Mouse (Mus musculus) brain, embryonic 18.5 days (tissue): ENCODE results near the gene F11r.

Source experiments
- DNase-seq: peaks from one replicate; pipeline ENCODE4 v3.0.0-alpha.2; 2012; ENCODE audit warnings: low read depth, low spot score

F11r gene

DNA sequence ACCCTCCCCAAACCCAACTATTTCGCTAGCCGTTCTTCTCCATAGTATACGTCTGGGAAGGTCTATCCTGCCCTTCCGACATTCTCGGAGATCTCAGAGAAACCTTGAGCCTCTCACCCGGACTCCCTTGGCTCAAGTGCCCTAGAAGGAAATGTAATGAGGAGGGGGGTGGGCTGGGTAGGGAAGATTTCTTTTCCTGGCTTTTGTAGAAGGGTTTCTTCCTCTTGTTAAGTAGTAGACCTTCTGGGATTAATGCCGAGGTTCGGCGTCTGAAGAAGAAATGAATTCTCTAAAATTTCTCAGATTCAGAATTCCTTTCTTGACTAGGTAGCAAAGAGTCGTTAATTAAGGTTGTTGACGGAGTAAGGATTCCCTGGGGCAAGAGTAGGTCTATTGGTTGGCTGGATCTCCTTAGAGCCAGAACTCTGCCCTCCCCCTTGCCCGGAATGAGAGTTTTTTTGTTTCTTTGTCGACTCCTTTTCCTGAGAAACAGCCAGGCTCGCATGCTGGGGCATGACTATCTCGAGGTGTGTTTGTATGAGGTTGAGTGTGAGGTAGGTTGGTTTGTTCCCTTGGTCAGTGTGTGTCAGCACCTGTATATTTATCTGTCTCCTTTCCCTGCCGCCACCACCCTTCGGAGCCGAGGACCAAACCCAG lies 807 bp downstream of the F11r start:
- DNase-seq = no peak

DNA sequence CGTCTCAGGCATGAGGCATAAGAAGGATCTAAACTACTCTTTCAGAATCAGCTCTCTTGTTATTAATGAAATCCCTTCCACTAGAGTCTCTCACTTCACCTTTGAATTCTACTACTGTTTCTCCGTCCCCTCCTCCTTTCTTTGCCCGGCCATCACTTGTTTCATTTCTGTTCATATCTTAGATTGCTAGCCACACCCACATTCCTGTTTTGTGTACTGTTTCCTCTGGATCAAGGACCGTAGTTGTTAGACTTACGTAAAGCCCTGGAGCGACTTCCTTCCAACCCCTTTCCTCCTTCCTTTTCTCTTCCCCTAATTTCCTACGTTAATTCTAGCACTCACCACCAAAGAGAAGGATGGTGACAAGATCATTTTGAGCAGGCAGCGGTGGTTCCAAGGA lies 1.7 kb downstream of the F11r start:
- no peak for DNase-seq

DNA sequence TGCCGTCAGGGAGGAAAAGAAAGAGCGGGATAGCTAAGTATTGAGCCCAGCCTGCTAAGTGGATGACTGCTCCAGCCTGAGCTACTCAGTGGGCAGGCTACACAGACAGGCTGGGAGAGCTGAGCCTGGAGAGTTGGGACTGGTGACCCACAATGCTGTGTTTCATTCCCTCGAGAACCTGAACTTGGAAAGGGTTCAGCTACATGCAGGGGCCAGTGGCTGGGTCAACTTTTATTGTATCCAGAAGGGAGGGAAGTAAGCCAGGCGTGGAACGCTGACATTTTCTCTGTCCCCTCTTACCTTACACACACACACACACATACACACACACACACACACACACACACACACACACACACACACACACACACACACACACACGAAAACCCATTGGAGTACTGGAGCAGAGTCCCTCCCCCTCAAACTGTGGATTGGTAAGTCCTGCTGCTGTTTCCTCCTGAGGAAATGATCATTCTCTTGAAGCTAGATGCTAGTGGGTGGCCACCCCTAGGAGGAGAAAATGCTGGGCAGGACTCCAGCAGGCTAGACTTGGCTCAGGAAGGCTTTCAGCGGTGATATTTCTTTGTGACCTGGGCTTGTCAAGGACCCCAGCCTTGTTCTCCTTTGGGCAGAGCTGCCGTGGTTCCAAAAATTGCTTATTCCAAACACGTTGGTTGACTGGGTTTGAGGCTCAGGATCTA lies 2.8 kb downstream of the F11r start:
- no peak for DNase-seq

DNA sequence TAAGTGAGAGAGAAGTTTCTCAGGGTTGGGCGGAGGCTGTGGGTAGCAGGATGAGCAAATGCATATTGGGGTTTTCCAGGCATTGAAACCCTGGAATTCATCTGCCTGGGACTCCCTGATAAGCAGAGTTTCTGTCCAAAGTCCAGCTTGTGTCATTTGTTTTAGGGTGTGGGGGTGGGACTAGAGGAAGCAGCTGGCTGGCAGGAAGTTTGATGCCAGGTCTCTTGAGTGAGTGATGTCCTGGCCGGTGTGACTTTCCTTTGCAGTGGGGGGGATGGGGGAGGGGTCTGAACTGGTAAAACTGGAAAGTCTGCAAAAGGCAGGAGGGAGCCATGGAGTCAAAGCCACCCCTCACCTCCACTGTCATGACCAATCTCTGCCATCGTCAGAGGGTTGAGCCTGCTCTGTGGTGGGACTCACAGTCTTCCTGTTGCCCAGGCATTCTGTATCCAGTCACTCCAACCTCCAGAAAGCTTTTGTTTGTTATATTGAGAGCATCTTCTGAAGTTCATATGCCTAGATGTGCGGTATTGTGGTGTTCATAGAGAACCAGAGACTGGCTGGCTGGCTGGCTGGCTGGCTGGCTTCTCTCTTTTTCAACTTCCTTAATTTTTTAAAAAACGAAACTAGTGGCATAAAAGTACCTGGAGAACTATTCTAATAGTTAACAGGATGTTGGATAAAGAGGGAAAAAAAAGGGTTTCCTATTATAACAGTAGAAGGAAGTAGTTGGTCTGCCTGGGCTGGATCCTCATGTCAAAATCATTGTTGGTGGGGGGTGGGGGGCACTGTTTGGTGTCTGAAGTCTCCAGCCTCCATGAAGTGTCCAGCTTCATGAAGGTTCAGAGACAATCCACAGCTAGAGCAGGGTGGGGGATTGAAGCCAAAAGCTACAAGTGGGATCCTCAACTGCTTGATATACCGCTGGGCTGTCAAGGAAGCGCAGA lies 4.4 kb downstream of the F11r start:
- no peak for DNase-seq

DNA sequence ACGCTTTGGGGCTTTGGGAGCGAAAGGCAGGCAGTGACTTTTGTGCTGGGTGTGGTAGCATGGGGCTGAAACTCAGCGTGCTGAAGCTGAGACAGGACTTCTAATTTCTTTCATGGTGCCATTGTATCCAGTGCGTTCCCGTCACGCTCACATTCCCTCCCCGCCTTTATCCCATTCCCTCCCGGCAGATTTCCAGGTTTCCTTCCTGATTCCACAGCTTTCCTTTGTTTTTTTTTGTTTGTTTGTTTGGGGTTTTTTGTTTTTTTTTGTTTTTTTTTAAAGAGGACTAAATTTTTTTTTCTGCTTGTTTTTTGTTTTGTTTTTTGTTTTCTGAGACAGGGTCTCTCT lies 5.1 kb downstream of the F11r start:
- DNase-seq = no peak

DNA sequence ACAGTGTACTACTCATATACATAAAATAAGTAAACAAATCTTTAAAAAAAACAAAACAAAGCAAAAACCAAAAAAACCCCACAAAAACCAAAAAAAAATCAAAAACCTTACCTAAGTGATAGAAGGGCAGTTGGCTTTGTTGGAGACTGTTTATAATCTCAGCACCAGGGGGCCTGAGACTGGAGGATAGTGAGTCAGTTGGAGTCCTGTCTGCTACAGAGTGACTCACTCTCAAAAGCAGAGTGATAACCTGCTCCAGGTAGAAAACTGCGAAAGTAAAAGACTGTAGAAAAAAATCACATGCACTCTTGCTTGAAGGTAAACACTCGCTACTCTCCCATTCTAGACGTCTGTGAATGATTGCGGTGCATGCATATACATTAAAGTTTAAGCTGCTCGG lies 7.7 kb downstream of the F11r start:
- DNase-seq = no peak

DNA sequence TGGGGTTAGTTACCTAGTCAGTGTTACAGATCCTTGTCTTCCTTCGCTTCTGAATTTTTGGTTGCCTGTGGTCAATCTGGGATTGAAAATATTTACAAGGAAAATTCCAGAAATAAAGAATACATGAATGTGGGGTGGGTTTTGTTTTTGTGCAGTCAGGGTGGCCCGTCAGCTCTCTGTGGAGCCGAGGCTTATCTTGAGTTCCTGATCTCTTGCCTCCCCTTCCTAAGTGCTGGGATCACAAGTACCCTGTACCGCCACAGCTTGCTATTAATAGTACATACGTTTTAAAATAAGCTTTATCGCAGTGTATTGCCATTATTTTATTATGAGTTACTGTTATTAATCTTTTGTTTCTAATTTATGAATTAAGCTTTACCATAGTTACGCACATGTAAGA lies 9.5 kb downstream of the F11r start:
- no peak for DNase-seq

DNA sequence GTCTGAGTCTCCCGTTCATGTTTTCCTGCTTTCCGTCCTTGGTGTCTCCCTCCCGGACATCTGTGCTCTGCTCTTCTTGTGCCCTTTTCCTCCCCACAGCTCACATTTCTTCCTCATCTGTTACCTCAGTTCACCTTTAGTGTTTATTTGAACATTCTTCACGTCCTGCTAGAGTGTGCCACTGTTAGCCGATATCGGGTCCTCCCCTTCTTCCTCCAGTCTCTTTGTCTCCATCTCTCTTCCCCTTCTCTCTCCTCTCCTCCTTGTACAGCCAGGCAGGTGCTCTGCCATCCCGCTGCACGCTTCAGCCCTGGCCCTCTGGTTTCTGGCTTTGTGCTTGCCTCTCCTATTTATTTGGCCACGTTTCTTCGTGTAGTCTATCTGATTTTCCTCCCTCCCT lies 10.4 kb downstream of the F11r start:
- DNase-seq = no peak

DNA sequence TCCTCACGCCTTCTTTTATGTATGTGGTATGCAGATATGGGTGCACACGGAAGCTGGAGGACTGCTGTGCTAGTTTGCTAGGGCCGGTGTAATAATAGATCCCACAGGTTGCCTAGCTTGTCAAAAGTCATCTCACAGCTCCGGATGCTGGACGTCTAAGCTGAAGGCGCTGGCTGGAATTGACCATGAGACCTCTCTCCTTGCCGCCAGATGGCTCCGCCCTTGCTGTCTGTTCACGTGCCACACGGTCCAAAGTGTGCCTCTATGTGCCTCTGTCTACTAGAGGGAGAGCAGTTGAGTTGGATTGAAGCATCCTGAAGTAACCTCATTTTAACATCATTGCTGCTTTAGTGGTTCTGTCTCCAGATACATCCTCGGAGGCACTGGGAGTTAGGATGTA lies 12.7 kb downstream of the F11r start:
- DNase-seq = no peak

DNA sequence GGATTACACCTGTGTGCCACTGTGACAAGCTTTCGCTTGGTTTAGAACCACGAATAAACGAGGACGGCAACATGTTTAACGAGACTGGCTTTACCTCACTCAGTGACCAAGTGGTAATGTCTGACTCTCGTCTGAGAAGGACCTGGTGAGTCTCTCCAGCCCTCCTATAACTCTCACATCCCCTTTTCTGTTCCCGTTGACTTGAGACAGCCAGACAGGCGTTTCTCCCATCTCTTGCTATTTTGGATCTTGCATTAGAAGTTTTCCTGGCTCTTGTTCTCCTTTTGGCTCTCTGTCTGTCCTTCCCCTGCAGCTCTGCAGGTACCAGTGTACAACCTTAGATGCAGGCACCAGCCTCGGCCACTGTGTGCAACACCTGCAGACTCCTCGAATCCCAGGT lies 13.7 kb downstream of the F11r start:
- no peak for DNase-seq

DNA sequence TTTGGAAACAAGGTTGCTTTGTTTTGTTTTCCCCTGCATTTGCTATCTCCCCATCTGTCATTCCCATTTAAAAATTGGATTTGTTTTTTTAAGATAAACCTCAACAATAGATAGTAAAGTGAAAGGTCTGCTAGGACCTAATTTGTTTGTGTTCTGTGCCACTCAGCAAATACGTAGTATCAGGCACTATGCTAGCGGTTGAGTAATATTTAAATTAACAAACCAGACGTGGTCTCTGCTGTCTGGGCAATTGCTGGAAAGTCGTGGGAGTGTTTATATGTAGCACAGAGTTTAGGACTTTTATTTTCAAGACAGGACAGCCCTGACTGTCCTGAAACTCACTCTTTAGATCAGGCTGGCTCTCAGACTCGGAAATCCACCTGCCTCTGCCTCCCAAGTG lies 15.2 kb downstream of the F11r start:
- DNase-seq = no peak

DNA sequence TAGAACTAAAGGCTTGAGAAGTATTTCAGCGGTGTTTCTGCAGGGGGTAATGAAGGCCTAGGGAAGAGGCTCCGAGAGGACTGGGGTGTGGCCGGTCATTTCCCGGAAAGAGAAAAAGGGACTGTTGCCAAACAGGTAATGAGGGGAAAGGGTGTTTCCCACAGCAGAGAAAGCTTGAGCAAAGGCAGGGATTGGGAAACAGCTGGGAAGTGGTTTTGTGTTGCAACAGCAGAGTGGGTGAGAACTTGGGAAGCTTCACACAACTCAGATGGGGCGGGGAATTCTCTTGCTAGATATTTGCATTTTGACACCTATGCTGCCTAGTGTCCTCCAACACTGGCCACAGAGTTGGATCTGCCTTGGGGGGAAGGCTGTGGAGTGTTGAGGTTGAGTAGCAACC lies 15.6 kb downstream of the F11r start:
- no peak for DNase-seq

DNA sequence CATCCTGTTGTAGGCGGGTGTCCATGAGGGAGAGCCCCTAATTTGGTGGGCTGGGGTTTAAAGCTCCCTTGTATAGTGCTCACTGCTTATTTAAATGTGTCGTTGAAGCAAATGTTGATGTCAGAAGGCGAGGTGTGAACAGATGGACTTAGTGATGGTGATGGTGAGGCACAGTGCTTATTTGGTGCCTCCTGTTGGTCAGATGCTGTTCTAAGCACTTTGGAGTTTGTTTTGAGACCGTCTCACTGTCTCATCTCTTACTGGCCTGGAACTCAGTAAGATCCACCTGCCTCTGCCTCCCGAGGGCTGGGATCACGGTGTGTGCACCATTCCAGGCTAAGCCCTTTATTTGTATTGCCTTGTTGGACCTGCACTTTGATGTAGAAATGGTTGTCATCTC lies 17.6 kb downstream of the F11r start:
- DNase-seq = no peak

DNA sequence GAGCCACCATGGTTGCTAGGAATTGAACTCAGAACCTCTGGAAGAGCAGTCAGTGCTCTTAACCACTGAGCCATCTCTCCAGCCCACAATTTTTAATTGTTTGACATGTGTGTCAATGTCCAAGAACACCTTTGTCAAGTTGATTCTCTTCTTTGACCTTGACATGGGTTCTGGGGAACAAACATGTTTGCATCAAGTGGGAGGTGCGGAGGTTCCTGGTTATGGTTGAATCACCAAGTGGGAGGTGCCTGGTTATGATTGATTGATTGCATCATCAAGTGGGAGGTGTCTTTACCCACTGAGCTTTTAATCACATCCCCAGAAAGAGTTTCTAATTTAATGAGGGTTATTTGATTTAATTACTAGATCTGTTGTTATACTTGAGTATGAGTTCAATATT lies 20.2 kb downstream of the F11r start:
- DNase-seq = no peak

DNA sequence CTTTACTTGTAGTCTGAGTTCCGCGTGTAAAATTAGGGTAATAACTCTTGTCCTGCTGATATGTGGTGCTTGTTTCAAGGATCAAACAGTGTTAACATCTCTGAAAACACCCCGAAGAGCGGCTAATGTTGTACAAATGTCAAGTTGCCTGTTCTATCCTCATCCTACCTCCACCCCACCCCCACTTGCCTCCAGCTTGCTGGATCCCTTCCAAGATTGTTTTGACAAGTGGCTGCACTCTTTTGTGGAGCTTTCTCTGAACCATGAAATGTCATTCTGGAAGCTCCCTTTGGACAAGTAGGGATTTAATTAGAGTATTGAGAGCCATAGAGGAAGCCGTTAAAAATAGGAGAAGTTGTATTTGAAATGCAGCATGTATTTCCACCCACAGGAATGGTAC lies 22.5 kb downstream of the F11r start:
- no peak for DNase-seq

DNA sequence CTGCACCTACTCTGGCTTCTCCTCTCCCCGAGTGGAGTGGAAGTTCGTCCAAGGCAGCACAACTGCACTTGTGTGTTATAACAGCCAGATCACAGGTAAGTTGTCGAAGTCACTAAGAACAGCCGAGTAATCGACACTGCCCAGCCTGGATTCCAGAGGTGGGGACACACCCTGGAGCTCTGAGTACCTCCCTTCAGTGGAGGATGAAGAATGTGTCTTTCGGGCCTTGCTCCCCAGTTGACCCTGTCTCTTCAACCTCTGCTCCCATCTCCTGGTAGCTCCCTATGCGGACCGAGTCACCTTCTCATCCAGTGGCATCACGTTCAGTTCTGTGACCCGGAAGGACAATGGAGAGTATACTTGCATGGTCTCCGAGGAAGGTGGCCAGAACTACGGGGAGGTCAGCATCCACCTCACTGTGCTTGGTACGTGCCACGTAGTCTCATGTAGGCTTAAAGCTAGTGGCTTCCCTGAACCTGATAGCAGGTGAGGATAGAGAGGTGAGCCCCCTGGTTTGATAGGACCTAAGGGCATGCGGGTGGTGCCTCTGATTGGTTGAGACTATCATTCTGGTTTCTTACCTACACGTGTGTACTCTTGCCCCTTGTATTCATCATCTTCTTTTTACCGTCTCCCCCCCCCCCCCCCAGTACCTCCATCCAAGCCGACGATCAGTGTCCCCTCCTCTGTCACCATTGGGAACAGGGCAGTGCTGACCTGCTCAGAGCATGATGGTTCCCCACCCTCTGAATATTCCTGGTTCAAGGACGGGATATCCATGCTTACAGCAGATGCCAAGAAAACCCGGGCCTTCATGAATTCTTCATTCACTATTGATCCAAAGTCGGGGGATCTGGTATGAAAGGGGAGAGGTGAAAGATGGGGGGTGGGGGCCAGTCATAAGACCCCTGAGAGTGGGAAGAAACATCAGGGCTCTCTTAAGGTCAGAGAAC lies 23.5 kb downstream of the F11r start:
- DNase-seq = no peak

DNA sequence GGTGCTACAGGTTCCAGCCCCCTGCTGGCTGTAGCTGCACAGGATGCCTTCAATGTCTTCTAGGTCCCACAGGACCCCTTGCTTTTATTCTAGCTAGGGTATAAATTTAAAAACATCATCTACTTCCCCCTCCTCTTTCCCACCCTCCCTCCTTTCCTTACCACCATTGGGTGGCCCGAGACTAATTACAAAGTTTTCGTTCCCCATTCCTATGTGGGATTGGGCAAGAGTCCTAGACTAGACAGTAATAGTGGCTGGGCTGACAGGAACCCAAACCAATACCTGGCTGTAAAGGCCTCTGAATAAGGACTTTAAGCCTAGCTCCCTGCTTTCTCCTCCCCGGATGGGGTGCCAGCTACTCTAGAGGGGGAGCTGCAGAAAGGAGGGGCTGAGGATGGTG lies 25.8 kb downstream of the F11r start:
- DNase-seq = no peak

DNA sequence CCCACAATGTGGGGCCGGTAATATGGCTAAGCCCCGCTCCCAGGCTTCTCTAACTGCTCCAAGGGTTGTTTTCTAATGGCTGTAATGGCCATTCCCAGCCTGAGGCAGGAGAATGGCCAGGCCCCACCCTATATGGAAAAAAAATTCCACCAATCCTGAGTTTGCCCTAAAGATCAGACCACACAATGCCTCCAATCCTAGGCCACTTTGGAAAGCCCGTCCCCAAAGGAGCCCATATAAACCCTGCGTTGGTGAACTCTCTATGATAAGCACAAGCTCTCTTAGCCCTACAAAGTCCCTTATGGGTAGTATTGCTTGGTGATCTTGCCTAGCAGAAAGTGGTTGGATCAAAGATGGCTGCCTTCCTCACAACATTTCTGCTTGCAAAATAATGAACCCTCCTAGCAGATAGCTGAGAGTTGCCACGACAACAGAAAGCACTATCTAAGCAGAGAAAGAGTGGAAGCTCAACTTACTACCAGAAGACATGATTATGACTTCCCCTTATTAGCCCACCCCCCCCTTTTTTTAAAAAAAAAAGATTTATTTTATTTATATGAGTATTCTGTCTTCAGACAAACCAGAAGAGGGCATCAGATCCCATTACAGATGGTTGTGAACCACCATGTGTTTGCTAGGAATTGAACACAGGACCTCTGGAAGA lies 28.5 kb downstream of the F11r start:
- no peak for DNase-seq

DNA sequence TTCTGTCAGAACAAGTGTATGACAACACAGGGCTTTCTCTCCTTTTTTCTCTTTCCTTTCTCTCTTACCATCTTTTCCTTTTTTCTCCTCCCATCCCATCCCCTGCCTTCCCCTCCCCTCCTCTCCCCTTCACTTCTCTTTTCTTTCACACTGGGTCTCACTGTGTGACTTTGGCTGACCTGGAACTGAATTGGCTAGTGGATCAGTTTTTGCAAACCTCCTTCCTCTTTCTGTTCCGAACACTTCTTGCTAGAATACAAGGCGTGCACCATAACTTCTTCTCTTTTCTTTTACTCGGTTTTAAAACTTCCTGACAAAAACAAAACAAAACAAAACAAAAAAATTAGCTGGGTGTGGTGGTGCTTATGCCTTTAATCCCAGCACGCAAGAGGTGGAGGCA lies 29.2 kb downstream of the F11r start:
- no peak for DNase-seq

DNA sequence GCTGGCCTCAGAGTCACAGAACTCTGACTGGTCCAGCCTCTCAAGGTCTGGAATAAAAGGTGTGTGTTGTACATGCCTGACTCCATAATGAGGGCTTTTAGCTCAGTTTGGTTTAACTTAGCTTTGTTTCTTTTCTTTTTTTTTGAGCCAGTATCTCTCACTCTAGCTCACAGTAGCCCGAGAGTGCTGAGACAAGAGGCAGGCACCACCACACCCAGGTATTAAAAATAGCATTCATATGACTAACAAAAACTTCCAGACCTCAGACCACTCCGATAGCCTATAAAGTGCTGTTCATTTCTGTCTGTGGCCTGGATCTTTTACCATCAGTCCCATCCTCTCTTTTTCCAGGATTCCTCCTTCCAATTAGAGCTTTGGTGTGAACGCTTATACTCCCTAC lies 32.3 kb downstream of the F11r start:
- DNase-seq = no peak

DNA sequence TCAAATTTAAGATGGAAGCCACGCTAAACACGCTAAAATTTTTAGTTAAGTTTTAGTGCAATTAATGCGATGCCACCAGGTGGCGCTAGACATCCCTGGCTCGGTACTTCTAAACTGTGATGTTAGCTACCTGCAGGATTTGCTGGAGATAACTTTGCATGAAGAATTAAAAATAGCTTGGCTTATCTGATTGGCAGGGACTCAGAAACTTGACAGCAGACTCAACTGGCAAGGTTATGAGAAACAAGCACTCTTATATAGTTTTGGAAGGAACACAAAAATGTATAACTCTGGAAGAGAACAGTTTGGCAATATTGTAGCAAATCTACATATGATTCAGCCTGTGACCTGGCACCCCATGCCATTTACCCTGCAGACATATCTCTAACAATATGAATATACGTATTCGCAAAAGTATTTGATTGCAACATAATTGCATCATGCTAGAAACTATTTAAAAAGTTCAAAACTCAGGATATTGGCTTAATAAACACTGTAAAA lies 33.1 kb downstream of the F11r start:
- DNase-seq = no peak
